Mouse (Mus musculus): Measurements from ENCODE around the gene Lyplal1. TPM values are rescaled to one million over a fixed set of nuclear protein-coding genes. Genes with fewer than 3 reads are reported as not detected.

Gene Lyplal1
- total RNA-seq (2021) = 22.6 and 28.1 TPM in 2 replicates
- long read RNA-seq, experiment 1, transcript Lyplal1-201 (5 exons, 1,578 nt) = major isoform, 47 of 50 reads
- long read RNA-seq, experiment 1, partial matches to known transcripts = 0 of 50 reads
- long read RNA-seq, experiment 1, other reads (novel, unspliced or antisense) = 2 of 50 reads
- long read RNA-seq, experiment 2, transcript Lyplal1-201 (5 exons, 1,578 nt) = major isoform, 22 of 28 reads
- long read RNA-seq, experiment 2, partial matches to known transcripts = 1 of 28 reads
- long read RNA-seq, experiment 2, other reads (novel, unspliced or antisense) = 3 of 28 reads

GRCm38 (mm10) chr1:186116701-186117488, at the start of gene Lyplal1:
Lyplal1 (minus strand) TSS chr1:186117310.
- peak; percentile 97 for DNase-seq

- DNase-seq = no peak
These were observed 46.5 kb upstream of the Lyplal1 start for GRCm38 (mm10) chr1:186163616-186164015.

- DNase-seq = no peak
These were observed 46.1 kb upstream of the Lyplal1 start for GRCm38 (mm10) chr1:186163206-186163605.

- DNase-seq = no peak
These were observed 33.3 kb upstream of the Lyplal1 start for GRCm38 (mm10) chr1:186150376-186150775.

- no peak for DNase-seq
These were observed 28.3 kb upstream of the Lyplal1 start for GRCm38 (mm10) chr1:186145444-186145843.

GRCm38 (mm10) chr1:186140191-186140590, 23.1 kb upstream of the Lyplal1 start:
- DNase-seq = no peak

- no peak for DNase-seq
These were observed 20.8 kb upstream of the Lyplal1 start for GRCm38 (mm10) chr1:186137873-186138272.

GRCm38 (mm10) chr1:186136636-186137380, 19.7 kb upstream of the Lyplal1 start:
- no peak for DNase-seq

- no peak for DNase-seq
These were observed 14.4 kb upstream of the Lyplal1 start for GRCm38 (mm10) chr1:186131465-186131864.

- DNase-seq = no peak
These were observed 11.8 kb upstream of the Lyplal1 start for GRCm38 (mm10) chr1:186128940-186129339.

GRCm38 (mm10) chr1:186126313-186126862, 9.3 kb upstream of the Lyplal1 start:
- DNase-seq = no peak

GRCm38 (mm10) chr1:186123690-186124089, 6.6 kb upstream of the Lyplal1 start:
- no peak for DNase-seq

GRCm38 (mm10) chr1:186119856-186120255, 2.7 kb upstream of the Lyplal1 start:
- DNase-seq = peak; percentile 27

GRCm38 (mm10) chr1:186116086-186116600, 967 bp downstream of the Lyplal1 start:
- no peak for DNase-seq

- no peak for DNase-seq
These were observed 14.8 kb downstream of the Lyplal1 start for GRCm38 (mm10) chr1:186102313-186102712.

- DNase-seq = no peak
These were observed 50.7 kb downstream of the Lyplal1 start for GRCm38 (mm10) chr1:186066266-186066897.

GRCm38 (mm10) chr1:186060041-186060440, 57.1 kb downstream of the Lyplal1 start:
- no peak for DNase-seq

GRCm38 (mm10) chr1:186054227-186054626, 62.9 kb downstream of the Lyplal1 start:
- DNase-seq = no peak

GRCm38 (mm10) chr1:186053280-186054043, 63.6 kb downstream of the Lyplal1 start:
- no peak for DNase-seq

- DNase-seq = no peak
These were observed 73.2 kb downstream of the Lyplal1 start for GRCm38 (mm10) chr1:186043709-186044452.

All from adrenal gland, postnatal 14 days (tissue).